Mouse (Mus musculus): ENCODE data around the gene Hdac4.

The Hdac4 gene

DNA sequence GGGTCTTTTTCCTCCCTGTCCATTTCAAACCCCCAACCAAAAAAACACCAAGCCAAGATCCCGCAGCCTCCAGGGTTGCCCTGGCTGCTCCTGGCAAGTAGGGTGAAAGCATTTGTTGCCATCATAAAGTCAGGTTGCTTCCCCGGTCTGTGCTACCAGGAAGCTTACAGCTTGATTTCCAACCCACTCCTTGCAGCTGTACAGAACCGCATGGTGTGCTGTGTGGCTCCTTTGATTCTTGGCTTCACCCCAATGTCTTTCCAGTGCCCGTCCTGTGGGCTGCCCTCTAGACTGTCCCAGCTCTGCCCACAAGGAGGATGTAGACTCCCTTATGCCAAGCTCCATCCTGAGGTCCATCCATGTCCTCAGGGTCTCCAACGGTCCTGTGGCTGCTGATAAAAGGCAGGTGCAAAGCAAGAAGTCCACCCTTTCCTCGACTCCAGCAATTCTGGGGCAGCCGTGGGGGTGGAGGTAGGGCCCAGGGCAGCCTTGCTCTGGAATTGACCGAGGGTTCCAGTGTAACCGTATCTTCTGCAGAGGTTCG is 277.2 kb downstream of the Hdac4 start:
- no peak for DNase-seq (ENCODE audit: low spot score)

DNA sequence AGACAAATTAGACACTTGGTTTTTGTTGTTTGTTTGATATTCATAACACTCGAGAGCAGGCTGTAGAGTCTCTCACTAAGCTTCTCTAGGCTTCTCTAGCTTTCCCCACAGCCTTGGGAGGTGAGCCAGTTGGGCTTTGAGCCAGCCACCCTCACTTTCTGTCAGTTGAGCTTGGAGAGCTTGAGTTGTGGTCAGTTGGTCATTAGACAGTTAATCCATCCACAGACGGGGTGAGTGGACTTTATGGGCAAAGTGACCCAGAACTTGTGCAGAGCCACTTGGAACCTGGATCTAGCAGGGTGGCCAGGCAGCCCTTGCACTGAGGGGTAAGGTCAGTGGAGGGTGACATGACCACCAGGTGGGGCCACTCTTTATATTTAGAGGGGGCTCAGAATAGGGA is 277.9 kb downstream of the Hdac4 start:
- no peak for DNase-seq (ENCODE audit: low spot score)

DNA sequence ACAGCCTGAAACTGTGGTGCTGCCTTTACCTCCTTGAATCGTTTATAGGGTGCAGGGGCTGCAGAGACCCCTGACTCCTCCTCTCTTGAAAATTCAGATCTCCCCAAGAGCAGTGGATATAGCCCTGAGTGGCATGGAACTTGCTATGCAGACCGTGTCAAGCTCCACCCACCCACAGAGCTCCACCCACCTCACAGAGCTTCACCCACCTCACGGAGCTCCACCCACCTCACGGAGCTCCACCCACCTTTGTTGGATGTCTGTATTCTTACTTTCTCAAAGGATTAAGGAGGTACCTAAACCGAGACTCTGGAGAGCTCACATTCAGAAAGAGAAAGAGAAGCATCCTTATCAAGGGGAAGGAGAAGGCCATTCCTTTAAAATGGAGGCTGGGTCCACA is 279.5 kb downstream of the Hdac4 start:
- no peak for DNase-seq (ENCODE audit: low spot score)

- no peak for DNase-seq (ENCODE audit: low spot score)
Observed at GRCm38 (mm10) chr1:91914648-91915047, 280.9 kb downstream of the Hdac4 start.

DNA sequence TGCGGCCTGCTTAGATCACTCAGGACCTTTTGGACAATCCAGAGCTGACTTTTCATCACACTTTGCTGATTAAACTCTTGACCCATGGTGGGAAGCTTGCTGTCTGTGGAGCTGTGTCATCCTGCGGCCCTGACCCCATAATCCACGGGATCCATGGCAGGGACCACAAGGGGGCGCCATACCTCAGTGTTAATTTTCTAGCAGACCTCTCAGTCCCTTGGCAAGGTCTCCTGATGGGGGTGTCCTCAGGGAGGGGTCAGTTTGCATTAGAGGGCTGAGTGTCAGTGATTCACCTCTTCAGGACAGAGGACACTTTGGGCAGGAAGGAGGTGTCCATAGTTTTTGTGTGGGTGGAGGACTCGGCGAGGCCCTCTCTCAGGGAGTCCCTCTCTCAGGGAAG is 281.6 kb downstream of the Hdac4 start:
- peak; percentile 58 for DNase-seq (ENCODE audit: low spot score)

- DNase-seq (ENCODE audit: low spot score), result no peak
Observed at GRCm38 (mm10) chr1:91912227-91913119, 283.0 kb downstream of the Hdac4 start.

DNA sequence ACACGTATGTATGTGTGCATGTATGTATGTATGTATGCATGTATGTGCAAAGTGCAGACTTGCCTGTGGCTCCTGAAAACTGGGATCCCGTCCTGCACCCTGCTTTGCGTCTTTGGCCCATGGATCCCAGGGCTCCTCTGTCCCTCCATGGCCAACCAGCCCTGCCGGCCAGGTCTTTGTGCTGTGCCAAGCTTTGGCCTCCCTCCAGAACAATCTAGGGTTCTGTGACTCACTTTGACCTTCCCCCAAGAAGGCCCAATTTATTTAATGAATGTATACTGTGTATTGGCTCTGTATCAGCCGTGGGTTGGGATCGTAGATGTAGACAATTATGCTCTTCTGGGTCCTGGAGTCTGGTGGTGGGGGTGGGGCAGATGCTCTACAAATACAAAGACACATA is 290.2 kb downstream of the Hdac4 start:
- DNase-seq (ENCODE audit: low spot score), result no peak

GRCm38 (mm10) chr1:91903241-91903981 is 292.1 kb downstream of the Hdac4 start:
- no peak for DNase-seq (ENCODE audit: low spot score)

DNA sequence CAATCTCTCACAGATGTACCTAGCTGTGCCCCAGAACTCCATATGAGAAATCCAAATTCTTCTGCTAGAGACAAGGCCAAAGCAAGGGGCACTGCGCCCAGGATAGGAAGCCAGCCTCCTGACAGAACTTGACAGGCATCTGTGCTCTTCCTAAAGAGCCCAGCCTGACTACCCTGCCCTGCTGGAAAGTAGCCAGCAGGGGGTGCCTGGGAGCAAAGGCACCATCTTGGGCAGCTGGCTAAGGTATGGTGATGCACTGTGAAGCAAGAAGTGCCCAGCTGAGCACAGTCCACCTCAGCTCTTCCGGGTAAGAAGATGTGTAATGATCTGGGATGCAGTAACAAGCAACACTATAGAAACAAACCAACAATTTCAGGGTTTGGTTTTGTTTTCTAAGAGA is 298.4 kb downstream of the Hdac4 start:
- DNase-seq (ENCODE audit: low spot score), result no peak

GRCm38 (mm10) chr1:91894286-91894685 is 301.2 kb downstream of the Hdac4 start:
- DNase-seq (ENCODE audit: low spot score), result no peak

- no peak for DNase-seq (ENCODE audit: low spot score)
Observed at GRCm38 (mm10) chr1:91893598-91893997, 301.9 kb downstream of the Hdac4 start.

GRCm38 (mm10) chr1:91883115-91883514 is 312.4 kb downstream of the Hdac4 start:
- no peak for DNase-seq (ENCODE audit: low spot score)

- DNase-seq (ENCODE audit: low spot score), result no peak
Observed at GRCm38 (mm10) chr1:91880899-91881298, 314.6 kb downstream of the Hdac4 start.

DNA sequence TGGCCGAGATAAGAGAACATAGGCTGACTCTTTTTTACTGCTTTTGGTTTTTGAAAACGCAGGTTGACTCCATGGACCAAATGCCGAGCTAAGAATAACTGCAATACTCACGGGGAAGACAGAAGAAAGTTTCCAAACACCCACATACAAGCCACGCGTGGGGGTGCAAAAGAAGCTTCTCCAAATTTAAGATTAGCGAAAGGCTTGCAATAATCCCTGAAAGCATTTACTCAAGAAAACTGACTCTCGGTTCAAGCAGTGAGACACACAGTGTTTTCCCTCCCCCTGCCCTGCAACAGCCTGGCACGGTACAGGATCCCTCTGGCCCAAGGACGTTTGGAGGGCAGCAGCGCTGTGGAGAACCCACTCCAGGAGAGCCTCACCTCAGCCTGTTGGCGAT is 315.3 kb downstream of the Hdac4 start:
- no peak for DNase-seq (ENCODE audit: low spot score)
